Mouse (Mus musculus): ENCODE results near the gene Prox1. TPM values are rescaled to one million over a fixed set of nuclear protein-coding genes. Genes with fewer than 3 reads are reported as not detected.

Gene Prox1
- polyA plus RNA-seq, 1 experiment from 2014 or later = 17.8 TPM

GRCm38 (mm10) chr1:190143593-190143992 lies 26.9 kb downstream of the Prox1 start:
- H3K27me3 ChIP-seq (ENCODE audit: control insufficient read depth, insufficient read depth, low read length) = no peaks in the 10 kb centered on the region

DNA sequence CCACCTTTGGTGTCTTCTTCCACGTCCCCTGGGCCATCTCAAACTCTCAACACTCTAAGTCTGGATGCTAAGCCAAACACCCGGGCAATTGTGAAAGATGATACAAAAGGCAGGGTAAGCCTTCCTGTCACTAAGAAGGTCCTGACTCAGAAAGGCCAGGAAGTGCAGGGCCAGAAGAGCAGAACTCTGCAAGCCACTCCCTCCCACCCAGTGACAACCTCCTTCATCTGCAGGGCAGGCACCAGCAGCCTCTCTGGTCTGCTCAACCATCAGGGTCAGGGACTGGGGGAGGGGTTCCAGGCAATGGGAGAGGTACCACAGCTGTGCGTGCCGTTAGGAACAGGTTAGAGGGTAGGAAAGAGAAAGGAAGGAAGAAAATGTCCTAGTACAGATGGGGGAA lies 27.9 kb downstream of the Prox1 start:
- no peak overlapping the region for H3K4me3 ChIP-seq (ENCODE audit: low read depth, low read length)
- H3K9ac ChIP-seq (replicated peaks; ENCODE audit: low read depth, low read length) = no peak overlapping the region
- no peaks in the 10 kb centered on the region for H3K9me3 ChIP-seq (ENCODE audit: control insufficient read depth, low read length)
- no peaks in the 10 kb centered on the region for H3K27me3 ChIP-seq (ENCODE audit: control insufficient read depth, insufficient read depth, low read length)
- H3K27ac ChIP-seq (ENCODE audit: low read depth, low read length) = no peak overlapping the region
- no peaks in the 10 kb centered on the region for H3K36me3 ChIP-seq (ENCODE audit: control insufficient read depth, insufficient read depth, low read length)
- no peak overlapping the region for H3K4me2 ChIP-seq (ENCODE audit: low read depth, low read length)
- H3K4me1 ChIP-seq (ENCODE audit: control insufficient read depth, insufficient read depth, low read length) = peaks cover 21% of the 10 kb centered on the region; the same call in 1 of the 2 replicates
- WGBS = 59% methylated on average over 4 of the region's 4 CpGs
- ATAC-seq (ENCODE audit: low read depth) = no peak

More at GRCm38 (mm10) chr1:190143593-190143992, 26.9 kb downstream of the Prox1 start:
- no peaks in the 10 kb centered on the region for H3K36me3 ChIP-seq (ENCODE audit: control insufficient read depth, insufficient read depth, low read length)
- no peak overlapping the region for H3K4me2 ChIP-seq (ENCODE audit: low read depth, low read length)
- no peak overlapping the region for H3K27ac ChIP-seq (ENCODE audit: low read depth, low read length)
- no peak overlapping the region for H3K9ac ChIP-seq (replicated peaks; ENCODE audit: low read depth, low read length)
- ATAC-seq (ENCODE audit: low read depth) = no peak
- H3K4me3 ChIP-seq (ENCODE audit: low read depth, low read length) = no peak overlapping the region
- 81% methylated on average over 9 of the region's 9 CpGs for WGBS
- H3K4me1 ChIP-seq (ENCODE audit: control insufficient read depth, insufficient read depth, low read length) = peaks cover 24% of the 10 kb centered on the region
- H3K9me3 ChIP-seq (ENCODE audit: control insufficient read depth, low read length) = no peaks in the 10 kb centered on the region

DNA sequence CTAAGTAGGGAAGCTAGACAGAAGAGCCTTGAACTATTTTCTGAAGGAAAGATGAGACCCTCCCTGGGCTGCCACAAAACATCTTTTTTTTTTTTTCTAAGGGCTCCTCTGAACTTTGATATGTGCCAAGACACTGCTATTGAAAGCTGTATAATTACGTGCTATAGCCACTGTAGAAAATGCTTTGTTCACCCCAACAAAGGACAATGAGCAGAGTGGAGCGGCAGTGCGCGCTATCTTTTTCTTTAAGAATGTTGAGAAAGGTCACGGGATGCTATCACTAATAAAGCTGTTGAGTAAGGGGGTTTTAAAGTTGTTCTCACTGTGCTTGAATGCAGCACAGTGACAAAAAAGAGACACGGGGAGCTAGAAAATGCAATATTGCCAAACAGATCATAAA lies 30.0 kb downstream of the Prox1 start:
- Histone ChIP-seq H3K9me3 (ENCODE audit: control insufficient read depth, low read length) (no peaks in the 10 kb centered on the region), H3K4me3 (ENCODE audit: low read depth, low read length) (no peak overlapping the region), H3K36me3 (ENCODE audit: control insufficient read depth, insufficient read depth, low read length) (no peaks in the 10 kb centered on the region), H3K9ac (replicated peaks; ENCODE audit: low read depth, low read length) (no peak overlapping the region), H3K4me2 (ENCODE audit: low read depth, low read length) (no peak overlapping the region), H3K4me1 (ENCODE audit: control insufficient read depth, insufficient read depth, low read length) (peaks cover 21% of the 10 kb centered on the region; the same call in 1 of the 2 replicates), H3K27ac (ENCODE audit: low read depth, low read length) (no peak overlapping the region), H3K27me3 (ENCODE audit: control insufficient read depth, insufficient read depth, low read length) (no peaks in the 10 kb centered on the region)
- 27% methylated on average over 6 of the region's 6 CpGs for WGBS
- ATAC-seq (ENCODE audit: low read depth) = no peak

DNA sequence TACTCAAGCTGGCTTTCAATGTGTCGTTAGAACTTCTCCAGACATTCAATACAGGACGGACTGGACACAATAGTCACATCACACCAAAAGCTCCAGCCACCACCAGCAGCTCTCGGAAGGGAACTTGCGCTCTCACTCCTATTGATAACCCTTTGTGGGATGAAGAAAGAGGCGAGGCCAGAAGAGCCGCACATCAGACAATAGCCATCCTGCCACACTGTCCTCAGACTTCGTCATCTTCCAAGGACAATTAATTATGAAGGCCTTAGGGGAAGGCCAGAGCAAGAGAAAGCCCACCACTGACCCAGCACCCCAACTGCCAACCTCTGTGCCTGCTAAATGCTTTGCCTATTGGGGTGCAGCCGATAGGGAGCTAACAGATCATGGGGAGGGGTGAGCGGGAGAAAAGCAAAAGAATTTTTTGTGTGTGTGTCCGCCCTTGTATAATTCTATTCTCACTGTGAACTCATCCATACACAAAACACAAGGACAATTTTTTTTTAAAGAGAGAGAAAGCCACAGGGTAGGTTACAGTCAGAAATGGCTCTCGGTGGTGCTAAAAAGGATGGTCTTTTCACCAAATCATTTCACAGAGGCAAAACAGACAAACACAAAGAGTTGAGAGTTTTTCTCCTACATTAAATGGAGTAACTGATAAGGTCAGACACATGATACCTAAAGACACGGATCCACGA lies 30.7 kb downstream of the Prox1 start:
- Histone ChIP-seq H3K4me1 (ENCODE audit: control insufficient read depth, insufficient read depth, low read length) (peaks cover 21% of the 10 kb centered on the region; the same call in 1 of the 2 replicates), H3K27ac (ENCODE audit: low read depth, low read length) (no peak overlapping the region; the same call in 1 of the 2 replicates)

GRCm38 (mm10) chr1:190137943-190138342 lies 32.6 kb downstream of the Prox1 start:
- Histone ChIP-seq H3K4me1 (ENCODE audit: control insufficient read depth, insufficient read depth, low read length) (peaks cover 21% of the 10 kb centered on the region; the same call in 1 of the 2 replicates), H3K9me3 (ENCODE audit: control insufficient read depth, low read length) (no peaks in the 10 kb centered on the region), H3K36me3 (ENCODE audit: control insufficient read depth, insufficient read depth, low read length) (no peaks in the 10 kb centered on the region), H3K27ac (ENCODE audit: low read depth, low read length) (peak overlapping the region; percentile 74), H3K4me3 (ENCODE audit: low read depth, low read length) (no peak overlapping the region), H3K4me2 (ENCODE audit: low read depth, low read length) (no peak overlapping the region), H3K27me3 (ENCODE audit: control insufficient read depth, insufficient read depth, low read length) (no peaks in the 10 kb centered on the region), H3K9ac (replicated peaks; ENCODE audit: low read depth, low read length) (no peak overlapping the region)
- 32% methylated on average over 10 of the region's 10 CpGs for WGBS
- ATAC-seq (ENCODE audit: low read depth) = peak; percentile 66; the same call in 1 of the 2 replicates

More for the DNA sequence above, 30.7 kb downstream of the Prox1 start:
- Histone ChIP-seq H3K9me3 (ENCODE audit: control insufficient read depth, low read length) (no peaks in the 10 kb centered on the region), H3K9ac (replicated peaks; ENCODE audit: low read depth, low read length) (no peak overlapping the region), H3K4me3 (ENCODE audit: low read depth, low read length) (no peak overlapping the region), H3K4me2 (ENCODE audit: low read depth, low read length) (no peak overlapping the region), H3K27me3 (ENCODE audit: control insufficient read depth, insufficient read depth, low read length) (no peaks in the 10 kb centered on the region), H3K36me3 (ENCODE audit: control insufficient read depth, insufficient read depth, low read length) (no peaks in the 10 kb centered on the region)
- no peak for ATAC-seq (ENCODE audit: low read depth)
- WGBS = 35% methylated on average over 13 of the region's 13 CpGs

GRCm38 (mm10) chr1:190132897-190133296 lies 37.6 kb downstream of the Prox1 start:
- no peak overlapping the region for H3K4me2 ChIP-seq (ENCODE audit: low read depth, low read length)
- 71% methylated on average over 4 of the region's 4 CpGs for WGBS

GRCm38 (mm10) chr1:190130888-190131287 lies 39.6 kb downstream of the Prox1 start:
- no peaks in the 10 kb centered on the region for H3K9me3 ChIP-seq (ENCODE audit: control insufficient read depth, low read length)
- H3K27ac ChIP-seq (ENCODE audit: low read depth, low read length) = no peak overlapping the region
- H3K27me3 ChIP-seq (ENCODE audit: control insufficient read depth, insufficient read depth, low read length) = no peaks in the 10 kb centered on the region
- no peak for ATAC-seq (ENCODE audit: low read depth)
- no peak overlapping the region for H3K9ac ChIP-seq (replicated peaks; ENCODE audit: low read depth, low read length)
- H3K4me1 ChIP-seq (ENCODE audit: control insufficient read depth, insufficient read depth, low read length) = peaks cover 14% of the 10 kb centered on the region
- no peak overlapping the region for H3K4me3 ChIP-seq (ENCODE audit: low read depth, low read length)
- WGBS = 68% methylated on average over 4 of the region's 4 CpGs
- H3K36me3 ChIP-seq (ENCODE audit: control insufficient read depth, insufficient read depth, low read length) = no peaks in the 10 kb centered on the region
- H3K4me2 ChIP-seq (ENCODE audit: low read depth, low read length) = no peak overlapping the region

More at GRCm38 (mm10) chr1:190132897-190133296, 37.6 kb downstream of the Prox1 start:
- Histone ChIP-seq H3K9me3 (ENCODE audit: control insufficient read depth, low read length) (no peaks in the 10 kb centered on the region), H3K27me3 (ENCODE audit: control insufficient read depth, insufficient read depth, low read length) (no peaks in the 10 kb centered on the region), H3K9ac (replicated peaks; ENCODE audit: low read depth, low read length) (no peak overlapping the region), H3K4me3 (ENCODE audit: low read depth, low read length) (no peak overlapping the region), H3K27ac (ENCODE audit: low read depth, low read length) (no peak overlapping the region), H3K4me1 (ENCODE audit: control insufficient read depth, insufficient read depth, low read length) (peaks cover 12% of the 10 kb centered on the region), H3K36me3 (ENCODE audit: control insufficient read depth, insufficient read depth, low read length) (no peaks in the 10 kb centered on the region)
- no peak for ATAC-seq (ENCODE audit: low read depth)

- no peak overlapping the region for H3K4me2 ChIP-seq (ENCODE audit: low read depth, low read length)
- WGBS = 32% methylated on average over 7 of the region's 7 CpGs
- H3K4me1 ChIP-seq (ENCODE audit: control insufficient read depth, insufficient read depth, low read length) = peaks cover 14% of the 10 kb centered on the region
- H3K9me3 ChIP-seq (ENCODE audit: control insufficient read depth, low read length) = no peaks in the 10 kb centered on the region
- H3K36me3 ChIP-seq (ENCODE audit: control insufficient read depth, insufficient read depth, low read length) = no peaks in the 10 kb centered on the region
- no peak for ATAC-seq (ENCODE audit: low read depth)
- no peak overlapping the region for H3K9ac ChIP-seq (replicated peaks; ENCODE audit: low read depth, low read length)
- H3K27ac ChIP-seq (ENCODE audit: low read depth, low read length) = no peak overlapping the region
- H3K4me3 ChIP-seq (ENCODE audit: low read depth, low read length) = no peak overlapping the region
- no peaks in the 10 kb centered on the region for H3K27me3 ChIP-seq (ENCODE audit: control insufficient read depth, insufficient read depth, low read length)
These were observed 41.0 kb downstream of the Prox1 start for GRCm38 (mm10) chr1:190129553-190129952.

DNA sequence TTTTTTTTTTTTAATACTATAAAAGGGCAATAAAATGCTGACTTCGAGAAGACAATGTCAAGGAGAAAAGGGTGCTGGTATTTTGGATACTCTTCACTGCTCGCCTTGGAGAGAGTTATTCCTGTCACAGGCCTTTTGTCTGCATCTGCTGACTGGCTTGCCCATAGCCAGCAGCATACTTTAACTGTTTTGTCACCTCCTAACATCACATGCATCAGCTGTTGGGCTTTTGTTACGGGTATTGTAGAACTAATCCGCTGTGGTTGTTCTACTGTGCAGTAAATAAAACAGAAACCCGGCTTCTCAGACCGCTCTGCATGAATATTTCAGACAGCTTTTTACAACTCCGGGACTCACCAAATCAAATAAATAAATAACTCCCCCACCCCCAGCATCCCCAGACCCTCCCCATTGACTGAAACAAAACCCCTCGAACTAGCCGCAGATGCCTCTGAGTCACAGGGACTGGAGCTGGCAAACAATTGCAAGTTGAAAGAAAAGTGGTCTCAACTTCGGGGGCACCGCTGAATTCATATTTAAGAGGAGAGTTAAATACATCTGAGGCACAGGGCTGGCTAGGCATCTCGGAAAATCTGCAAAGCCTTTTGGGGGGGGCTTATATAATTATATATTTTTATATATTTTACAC lies 41.7 kb downstream of the Prox1 start:
- no peaks in the 10 kb centered on the region for H3K27me3 ChIP-seq (ENCODE audit: control insufficient read depth, insufficient read depth, low read length)
- no peaks in the 10 kb centered on the region for H3K36me3 ChIP-seq (ENCODE audit: control insufficient read depth, insufficient read depth, low read length)
- peaks cover 14% of the 10 kb centered on the region for H3K4me1 ChIP-seq (ENCODE audit: control insufficient read depth, insufficient read depth, low read length)
- H3K9me3 ChIP-seq (ENCODE audit: control insufficient read depth, low read length) = no peaks in the 10 kb centered on the region
- peak; percentile 35; the same call in 1 of the 2 replicates for ATAC-seq (ENCODE audit: low read depth)
- peak overlapping the region; percentile 73; the same call in 1 of the 2 replicates for H3K27ac ChIP-seq (ENCODE audit: low read depth, low read length)
- H3K4me2 ChIP-seq (ENCODE audit: low read depth, low read length) = no peak overlapping the region; the same call in 1 of the 2 replicates
- H3K4me3 ChIP-seq (ENCODE audit: low read depth, low read length) = no peak overlapping the region
- 10% methylated on average over 12 of the region's 12 CpGs for WGBS
- no peak overlapping the region for H3K9ac ChIP-seq (replicated peaks; ENCODE audit: low read depth, low read length)

Data from neural tube, embryonic 14.5 days (tissue).